Mouse (Mus musculus): Measurements from ENCODE around the gene Mtf1. TPM values are rescaled to one million over a fixed set of nuclear protein-coding genes. Genes with fewer than 3 reads are reported as not detected.

The Mtf1 gene
- total and polyA plus RNA-seq, 3 experiments: 17.8 to 37.8 (median 28.9) TPM

- H3K9ac ChIP-seq (ENCODE audit: control insufficient read depth, low read depth, low read length, poor library complexity, severe bottlenecking): no peak overlapping the region
- H3K36me3 ChIP-seq (ENCODE audit: control insufficient read depth in 1 of 2, insufficient read depth in 2 of 2, low read length in 2 of 2): peaks cover 12 to 22% of the 10 kb centered on the region in 2 experiments
- TF ChIP-seq E2F4 (IDR thresholded peaks at IDR 0.05; ENCODE audit: borderline replicate concordance, low read depth, low read length): no peak
- TF ChIP-seq NRF1 (IDR thresholded peaks at IDR 0.05; ENCODE audit: insufficient read depth, low read depth, low read length, poor library complexity, severe bottlenecking): no peak
- no peak for TF ChIP-seq MYB (IDR thresholded peaks at IDR 0.05; ENCODE audit: low read depth, low read length)
- no peak for TF ChIP-seq TAL1 (IDR thresholded peaks at IDR 0.05; ENCODE audit: low read length)
- TF ChIP-seq POLR2AphosphoS2 (IDR thresholded peaks at IDR 0.05; ENCODE audit: low read length): no peak
- no peak for TF ChIP-seq GATA1 (IDR thresholded peaks at IDR 0.05; ENCODE audit: low read depth, low read length)
- no peak for TF ChIP-seq SIN3A (IDR thresholded peaks at IDR 0.05; ENCODE audit: low read length)
- no peak for TF ChIP-seq BHLHE40 (IDR thresholded peaks at IDR 0.05; ENCODE audit: borderline replicate concordance, low read depth, low read length)
- no peak for TF ChIP-seq POLR2AphosphoS5 (IDR thresholded peaks at IDR 0.05; ENCODE audit: borderline replicate concordance, low read depth, low read length)
- no peak for TF ChIP-seq POLR2A (IDR thresholded peaks at IDR 0.05; ENCODE audit: control insufficient read depth in 1 of 2, insufficient read depth in 1 of 2, low read depth in 1 of 2, low read length in 2 of 2, poor library complexity in 1 of 2)
- TF ChIP-seq CTCF (IDR thresholded peaks at IDR 0.05 in 2 of 3, conservative IDR thresholded peaks at IDR 0.05 in 1 of 3; ENCODE audit: control insufficient read depth in 1 of 3, insufficient read depth in 1 of 3, low read depth in 2 of 3, low read length in 3 of 3, poor library complexity in 1 of 3, severe bottlenecking in 1 of 3): no peak
- no peak for TF ChIP-seq ETS1 (IDR thresholded peaks at IDR 0.05; ENCODE audit: low read depth, low read length)
- TF ChIP-seq KAT2A (conservative IDR thresholded peaks at IDR 0.05; ENCODE audit: low read depth, low read length): no peak
- DNase-seq (ENCODE audit: low read depth, low spot score): no peak
- H3K4me3 ChIP-seq (ENCODE audit: control insufficient read depth in 1 of 2, insufficient read depth in 1 of 2, low read depth in 2 of 2, low read length in 2 of 2): no peak overlapping the region
- no peaks in the 10 kb centered on the region for H3K27me3 ChIP-seq (ENCODE audit: control insufficient read depth in 1 of 2, insufficient read depth in 2 of 2, low read length in 2 of 2)
- H3K27ac ChIP-seq (ENCODE audit: control insufficient read depth, low read depth, low read length): no peak overlapping the region
- peaks cover 0 to 22% of the 10 kb centered on the region in 2 experiments for H3K4me1 ChIP-seq (ENCODE audit: control insufficient read depth in 1 of 2, insufficient read depth in 2 of 2, low read length in 2 of 2)
- H3K79me2 ChIP-seq (ENCODE audit: control insufficient read depth, insufficient read depth, low read length, poor library complexity): peaks cover 49% of the 10 kb centered on the region
- H3K9me3 ChIP-seq (replicated peaks; ENCODE audit: insufficient read depth, low read length): no peaks in the 10 kb centered on the region
Observed at GRCm38 (mm10) chr4:124811347-124811975, 9.6 kb downstream of the Mtf1 start.

GRCm38 (mm10) chr4:124815901-124816300 is 14.0 kb downstream of the Mtf1 start:
- Histone ChIP-seq H3K4me1 (ENCODE audit: control insufficient read depth in 1 of 2, insufficient read depth in 2 of 2, low read length in 2 of 2) (peaks cover 0 to 3% of the 10 kb centered on the region in 2 experiments; a peak in 2 of 4 replicates), H3K4me3 (ENCODE audit: control insufficient read depth in 1 of 2, insufficient read depth in 1 of 2, low read depth in 2 of 2, low read length in 2 of 2) (no peak overlapping the region), H3K79me2 (ENCODE audit: control insufficient read depth, insufficient read depth, low read length, poor library complexity) (peaks cover 35% of the 10 kb centered on the region), H3K27me3 (ENCODE audit: control insufficient read depth in 1 of 2, insufficient read depth in 2 of 2, low read length in 2 of 2) (no peaks in the 10 kb centered on the region), H3K9ac (ENCODE audit: control insufficient read depth, low read depth, low read length, poor library complexity, severe bottlenecking) (no peak overlapping the region), H3K9me3 (replicated peaks; ENCODE audit: insufficient read depth, low read length) (no peaks in the 10 kb centered on the region), H3K27ac (ENCODE audit: control insufficient read depth, low read depth, low read length) (no peak overlapping the region), H3K36me3 (ENCODE audit: control insufficient read depth in 1 of 2, insufficient read depth in 2 of 2, low read length in 2 of 2) (peaks cover 2 to 13% of the 10 kb centered on the region in 2 experiments)
- TF ChIP-seq NRF1 (IDR thresholded peaks at IDR 0.05; ENCODE audit: insufficient read depth, low read depth, low read length, poor library complexity, severe bottlenecking) (no peak), ZKSCAN1 (IDR thresholded peaks at IDR 0.05; ENCODE audit: low read depth, low read length) (no peak), POLR2A (IDR thresholded peaks at IDR 0.05; ENCODE audit: control insufficient read depth in 1 of 2, insufficient read depth in 1 of 2, low read depth in 1 of 2, low read length in 2 of 2, poor library complexity in 1 of 2) (no peak)
- no peak for DNase-seq (ENCODE audit: low read depth, low spot score)

Data from MEL (cell line).